Mouse (Mus musculus) left cerebral cortex, postnatal 10 days (tissue): ENCODE measurements around the gene Elf2. TPM values are rescaled to one million over a fixed set of nuclear protein-coding genes. Genes with fewer than 3 reads are reported as not detected.

Experiments used
- DNase-seq, 2 experiments: peaks; one replicate each; pipeline ENCODE4 v3.0.0; 2021 to 2022; ENCODE audit warnings: low spot score in 2 of 2, mixed read lengths in 1 of 2; ENCODE audit errors: extremely low spot score in 1 of 2
- intact Hi-C: fragments of 180-260 bp; cut with DNase I; formaldehyde crosslinking; loops from one replicate; pipeline ENCODE4 v1.15.1; 2025
- microRNA-seq: library from miRNA; unstranded; fragments of <30 nt; microRNA quantifications from one replicate; pipeline ENCODE4 v1.2.0, GENCODE M21; 2022
- total RNA-seq, 2 experiments: library from RNA; stranded (reverse); gene quantifications; 2 replicates each; pipeline ENCODE4 v1.2.3; 2021

Elf2 gene
- total RNA-seq, 2 experiments from 2014 or later = 24.6 to 26.5 TPM

- intact Hi-C loops = no loop called here
- no peak for DNase-seq
Measured at GRCm38 (mm10) chr3:51204897-51205296, 135.6 kb downstream of the Elf2 start.

- intact Hi-C loops = no loop called here
- no peak for DNase-seq
Measured at GRCm38 (mm10) chr3:51204441-51204840, 136.0 kb downstream of the Elf2 start.

- intact Hi-C loops = no loop called here
Measured at GRCm38 (mm10) chr3:51203906-51204305, 136.6 kb downstream of the Elf2 start.

More at GRCm38 (mm10) chr3:51203906-51204305, 136.6 kb downstream of the Elf2 start:
- DNase-seq = no peak

Small RNA genes within 50 kb of the gene (microRNA-seq; reads per million reads assigned to microRNA genes)
- gene Gm24282 = not detected

Other genes with a start within 250 kb of the Elf2 start
- 10 to 100 TPM; 49.0 to 51.0 TPM for gene Noct, start 116.2 kb downstream of the Elf2 start, total RNA-seq
- not detected for gene Mgarp, start 56.1 kb upstream of the Elf2 start, total RNA-seq
- gene Ndufc1, start 68.3 kb upstream of the Elf2 start, total RNA-seq = 100 to 1,000 TPM; 341 to 350 TPM
- gene Naa15, start 74.5 kb upstream of the Elf2 start, total RNA-seq = 10 to 100 TPM; 48.0 to 56.5 TPM
- gene Rab33b, start 143.3 kb upstream of the Elf2 start, total RNA-seq = 10 to 100 TPM; 24.8 to 29.1 TPM
- 10 to 100 TPM; 50.8 to 53.3 TPM for gene Setd7, start 220.2 kb upstream of the Elf2 start, total RNA-seq